Mouse (Mus musculus) heart, adult 2 months (tissue): Measurements from ENCODE around the gene Defb47.

Experiments
- CTCF ChIP-seq: fragments of 200-600 bp; IDR thresholded peaks from 2 replicates; pipeline ENCODE4 v1.8.1; 2022; ENCODE audit warnings: antibody characterized with exemption, mild to moderate bottlenecking, moderate library complexity
- EP300 ChIP-seq: fragments of 200-500 bp; IDR thresholded peaks from 2 replicates; pipeline ENCODE4 v1.6.1; 2011; ENCODE audit warnings: low read depth, low read length, control low read depth; ENCODE audit not compliant: insufficient read depth

GRCm38 (mm10) chr14:62956091-62956490 lies 41.8 kb upstream of the Defb47 start:
- TF ChIP-seq CTCF (no peak), EP300 (no peak)
